Mouse (Mus musculus) layer of hippocampus, adult 18-20 months (tissue): ENCODE measurements at regions not wholly inside any gene's neighbourhood (a gene's known extent, or its start where the extent isn't known, plus 50 kb on each side); places are given as distances from the start of the nearest gene placed in this dataset.

Experiments
- DNase-seq, 2 experiments: peaks; one replicate each; pipeline ENCODE4 v3.0.0; 2022; ENCODE audit warnings: low spot score in 2 of 2

DNA sequence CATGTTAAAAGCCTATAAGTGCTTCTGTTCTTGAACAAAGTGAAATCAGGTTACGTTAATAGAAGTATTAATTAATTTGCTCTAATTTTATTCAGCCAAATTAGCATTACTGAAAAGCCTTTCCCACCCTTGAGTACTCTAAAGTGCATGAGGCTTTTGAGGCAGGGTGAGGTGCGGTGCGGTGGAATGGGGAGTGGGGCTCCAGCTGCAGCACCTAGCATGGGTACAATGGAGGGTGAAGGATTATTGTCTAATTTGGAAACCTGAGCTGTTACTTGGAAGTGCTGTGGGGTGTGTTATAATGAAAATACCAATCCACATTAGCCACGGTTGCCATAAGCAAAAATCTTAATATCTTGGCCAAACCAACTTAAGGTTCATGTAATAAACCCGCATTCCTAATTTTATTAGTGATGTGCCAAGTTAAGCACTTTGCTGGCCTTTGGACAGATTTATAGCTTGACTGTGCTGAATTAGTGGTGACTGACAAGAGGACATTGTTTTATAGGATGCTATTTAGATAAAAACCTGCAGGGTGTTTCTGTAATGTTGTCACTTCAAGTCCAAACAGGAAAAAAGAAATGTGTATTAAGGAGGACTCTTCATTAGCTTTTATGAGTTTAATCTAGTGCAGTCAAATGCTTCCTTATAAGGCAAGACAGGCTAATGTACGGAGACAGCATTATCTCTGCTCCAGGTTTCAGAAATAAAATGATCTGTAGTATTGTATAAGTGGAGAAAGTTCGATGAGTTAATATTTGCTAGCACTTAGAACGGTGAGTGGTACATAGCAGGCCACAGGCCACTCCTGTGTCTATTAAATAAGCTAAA lies 382.2 kb downstream of the Lmo4 start:
- DNase-seq = no peak

DNA sequence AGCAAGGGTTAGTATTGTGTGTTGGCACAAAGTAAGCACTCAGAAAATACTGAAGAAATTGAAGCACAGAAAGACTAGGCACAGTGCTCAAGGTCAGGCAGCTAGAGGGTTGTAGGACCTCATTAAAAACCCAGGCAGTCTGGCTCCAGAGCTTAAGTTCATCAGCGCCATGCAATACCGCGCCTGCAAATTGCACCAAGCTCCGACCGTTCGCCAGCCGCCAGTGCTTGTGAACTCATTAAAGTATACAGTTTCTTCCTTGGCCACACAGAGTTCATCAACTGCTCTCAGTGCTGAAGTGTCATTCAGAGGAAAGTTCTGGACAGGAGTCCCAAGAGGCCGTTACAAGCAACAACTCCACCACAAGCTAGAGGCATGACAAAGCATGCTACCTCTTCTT lies 397.5 kb downstream of the Lmo4 start:
- no peak for DNase-seq

DNA sequence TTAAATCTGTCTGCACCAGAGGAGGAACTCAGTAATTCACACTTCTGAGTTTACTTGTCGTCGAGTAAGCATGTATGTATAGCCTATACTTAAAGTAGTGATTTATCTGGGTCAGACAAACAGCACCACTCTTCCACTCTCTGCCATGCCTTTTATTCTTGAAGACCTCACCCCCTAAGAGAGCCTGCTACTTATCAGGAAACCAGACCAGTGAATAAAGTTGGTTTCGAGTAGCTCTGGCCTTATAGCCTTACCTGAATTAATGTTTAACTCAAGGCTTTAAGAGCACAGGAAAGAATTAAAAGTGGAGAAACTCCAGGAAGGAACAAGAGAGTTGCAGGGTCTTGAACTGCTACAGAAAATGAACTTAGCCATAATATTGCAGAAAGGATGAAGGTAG lies 398.1 kb downstream of the Lmo4 start:
- no peak for DNase-seq

DNA sequence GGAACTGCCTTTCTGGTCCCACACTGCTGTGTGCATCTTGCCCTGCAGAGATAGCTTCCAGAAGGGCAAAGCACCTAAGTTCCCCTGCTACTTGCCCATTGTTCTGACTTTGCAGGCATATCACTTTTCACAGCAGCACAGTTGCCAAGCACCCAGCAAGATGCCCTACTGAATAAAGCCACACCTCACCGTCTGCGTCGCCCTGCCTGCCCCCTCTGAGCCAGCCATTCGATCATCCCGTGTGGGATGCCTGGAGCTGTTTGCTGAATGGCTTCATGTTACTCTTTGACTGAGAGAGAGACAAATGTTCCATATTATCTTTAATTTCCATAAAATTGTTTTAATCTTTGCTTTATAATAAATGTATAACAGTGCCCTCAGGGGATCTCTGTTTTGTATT lies 407.2 kb downstream of the Lmo4 start:
- peak in 1 of 2 experiments; percentile 2 for DNase-seq

DNA sequence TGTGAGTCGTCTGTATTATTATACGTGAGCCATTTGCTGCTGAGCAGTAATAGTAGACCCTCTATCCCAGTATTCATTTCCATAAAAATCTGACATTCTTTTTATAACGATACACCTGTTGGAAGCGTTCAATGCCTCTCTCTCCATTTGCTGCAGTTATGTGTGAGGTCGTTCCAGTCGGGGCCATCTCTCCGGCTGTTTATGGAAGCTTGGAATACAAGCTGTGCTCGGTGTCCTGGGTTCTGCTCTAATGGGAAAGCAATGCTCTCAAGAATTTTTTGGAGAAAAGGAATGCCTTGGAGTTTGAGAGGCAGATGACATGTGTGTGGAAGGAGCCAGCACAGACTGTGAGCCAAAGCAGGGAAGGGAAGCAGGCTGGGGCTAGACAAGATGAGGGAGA lies 414.1 kb downstream of the Lmo4 start:
- DNase-seq = no peak

DNA sequence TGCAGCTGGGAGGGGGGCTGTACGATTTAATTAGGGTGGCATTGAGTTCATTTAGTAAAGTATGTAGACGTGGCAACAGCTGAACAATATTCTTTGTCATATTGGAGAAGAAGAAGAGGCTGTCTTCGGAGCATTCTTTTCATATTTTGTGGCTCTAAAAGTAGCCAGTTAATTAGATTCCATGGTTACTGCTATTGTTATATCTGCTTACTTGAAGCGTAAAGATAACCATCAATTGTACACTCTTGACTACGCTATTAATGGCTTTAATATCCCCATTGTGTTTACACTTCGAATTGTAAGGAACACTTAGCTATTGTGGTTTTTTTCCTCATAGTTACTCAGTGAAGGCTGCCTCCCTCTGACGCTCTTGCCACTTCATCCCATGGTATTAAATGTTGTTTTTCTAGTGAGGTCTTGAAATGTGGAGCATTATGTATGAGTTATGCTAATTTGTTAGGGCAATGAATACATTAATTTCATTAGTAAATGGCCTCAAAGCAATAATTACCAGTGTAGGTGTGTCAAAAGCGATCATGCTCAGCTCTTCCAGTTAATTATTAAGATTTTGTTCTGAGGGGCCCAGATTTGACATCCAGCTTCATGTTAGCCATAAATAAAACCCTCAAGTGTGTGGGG lies 415.0 kb downstream of the Lmo4 start:
- no peak for DNase-seq

DNA sequence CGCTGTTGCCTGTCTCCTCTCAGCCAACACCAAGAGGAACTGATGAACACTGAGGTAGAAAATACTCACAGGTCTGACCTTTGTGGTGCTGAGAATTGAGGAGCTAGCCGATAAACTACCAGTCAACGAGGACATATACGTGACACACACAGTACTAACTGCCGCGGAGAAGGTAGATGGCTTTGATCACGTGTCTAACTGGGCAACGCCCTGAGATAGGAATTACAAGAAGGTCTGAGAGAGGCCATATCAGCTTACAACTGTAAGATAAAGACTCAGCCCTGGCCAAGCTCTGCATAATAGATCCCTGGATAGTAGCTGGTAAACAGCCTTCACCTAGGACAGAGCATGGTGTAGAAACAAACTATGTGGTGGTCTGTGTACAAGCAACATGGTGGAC lies 418.1 kb downstream of the Lmo4 start:
- DNase-seq = no peak

DNA sequence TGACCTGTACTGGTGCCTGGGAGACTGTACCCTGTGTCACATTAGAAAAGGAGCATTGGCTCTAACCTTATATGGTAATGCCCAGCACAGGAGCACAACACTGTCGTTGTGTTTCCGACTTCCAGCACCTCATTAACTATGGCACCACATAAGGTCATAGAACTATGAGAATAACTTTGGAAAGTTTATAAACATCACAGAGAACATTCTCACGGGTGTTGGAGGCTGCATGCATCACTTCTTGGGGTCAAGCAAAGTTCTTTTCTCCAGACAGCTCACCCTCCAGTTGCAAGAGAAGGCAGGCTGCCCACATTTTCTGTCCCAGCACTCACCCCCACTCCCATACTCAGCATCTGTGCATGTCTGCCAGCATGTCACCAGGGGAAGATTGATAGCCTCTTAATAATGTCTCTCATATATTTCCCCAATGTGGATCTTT lies 420.6 kb downstream of the Lmo4 start:
- DNase-seq = no peak

DNA sequence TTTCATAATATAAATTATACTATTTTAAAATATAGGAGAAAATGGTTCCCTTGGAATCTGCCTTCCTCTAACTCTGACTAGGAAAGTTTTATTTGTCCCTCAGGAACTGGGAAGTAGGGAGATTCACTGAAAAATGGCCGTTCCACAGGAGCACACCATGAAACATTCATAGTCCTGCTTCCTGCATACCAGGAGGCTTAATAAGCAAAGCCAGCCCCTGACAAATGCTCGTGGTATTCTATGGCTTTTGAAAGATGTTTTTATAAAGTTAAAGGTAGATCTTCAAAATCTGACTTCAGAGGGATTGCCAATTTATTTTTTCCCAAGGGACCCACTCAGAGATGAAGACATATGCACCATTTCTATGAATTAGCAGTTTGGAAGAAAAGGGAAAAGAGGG lies 426.9 kb downstream of the Lmo4 start:
- DNase-seq = no peak

DNA sequence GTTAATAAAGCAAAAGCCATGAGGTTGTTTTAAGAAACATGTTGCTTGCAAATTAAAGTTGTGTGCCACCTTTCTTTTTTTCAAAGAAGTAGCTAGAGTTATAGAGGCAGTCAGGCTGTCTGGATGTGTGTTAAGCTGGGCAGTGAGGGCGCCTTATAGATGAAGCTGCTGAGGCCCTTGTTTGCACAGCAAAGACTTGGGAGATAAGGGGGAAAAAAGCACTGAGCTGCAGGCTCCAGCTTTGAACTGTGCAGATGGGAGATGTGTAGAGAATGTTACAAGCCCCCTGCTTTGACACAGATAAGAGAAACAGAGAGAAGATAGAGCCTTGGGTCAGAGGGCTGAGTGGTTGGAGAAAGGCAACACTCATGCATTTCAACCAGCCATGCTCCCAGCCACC lies 445.7 kb downstream of the Lmo4 start:
- no peak for DNase-seq

DNA sequence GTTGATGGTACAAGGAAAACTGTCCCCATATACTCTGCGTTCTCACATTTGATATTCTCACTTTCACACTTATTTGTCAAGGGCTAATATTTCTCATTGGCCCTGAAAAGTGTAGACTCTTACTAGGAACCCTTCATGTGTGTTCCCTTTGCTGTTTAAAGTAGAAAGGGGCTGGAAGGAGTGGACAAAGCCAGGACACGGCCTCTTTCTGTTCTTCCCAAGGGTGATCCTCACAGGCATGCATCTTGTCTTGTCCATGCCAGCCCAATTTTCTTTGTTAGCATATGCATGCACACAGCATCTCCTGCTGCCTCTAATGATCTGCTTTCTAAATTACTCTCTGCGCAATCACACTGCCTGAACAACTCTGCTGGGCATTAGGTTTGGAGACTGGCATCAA lies 451.8 kb downstream of the Lmo4 start:
- DNase-seq = no peak

DNA sequence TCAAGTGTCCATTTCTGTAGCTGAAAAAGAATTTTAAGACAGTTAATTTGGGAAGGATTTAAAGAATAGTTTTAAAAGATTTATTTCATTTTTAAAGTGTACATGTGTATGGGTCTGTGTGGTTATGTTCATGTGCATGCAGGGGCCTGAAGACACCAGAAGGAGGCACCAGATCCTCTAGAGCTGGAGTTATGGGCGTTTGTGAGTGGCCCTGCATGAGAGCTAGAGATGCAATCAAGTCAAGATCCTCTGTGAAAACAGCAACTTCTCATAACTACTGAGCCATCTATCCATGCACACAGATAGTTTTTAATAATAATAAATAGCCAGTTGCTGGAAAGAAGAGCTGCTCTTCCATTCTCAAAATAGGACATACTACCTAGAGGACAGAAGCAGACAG lies 452.4 kb downstream of the Lmo4 start:
- DNase-seq = no peak

DNA sequence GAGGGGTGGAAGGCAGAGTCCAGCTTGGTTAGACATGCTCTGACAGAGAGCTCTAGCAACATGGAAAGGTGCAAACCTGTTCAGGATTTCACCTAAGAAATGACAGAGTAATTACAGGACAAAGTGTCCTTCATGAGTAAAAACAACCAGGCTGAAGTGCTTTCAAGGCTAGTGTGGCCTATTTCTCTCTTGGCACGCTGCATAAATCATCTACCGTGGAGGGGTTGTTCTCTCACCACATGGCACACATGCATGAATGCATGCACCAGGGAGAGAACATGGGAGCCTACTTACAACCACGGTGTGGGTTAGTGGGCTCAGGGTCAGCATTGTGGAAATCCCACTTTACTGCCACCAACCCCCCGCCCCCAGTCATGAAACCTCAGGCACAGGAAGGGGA lies 454.9 kb downstream of the Lmo4 start:
- no peak for DNase-seq

DNA sequence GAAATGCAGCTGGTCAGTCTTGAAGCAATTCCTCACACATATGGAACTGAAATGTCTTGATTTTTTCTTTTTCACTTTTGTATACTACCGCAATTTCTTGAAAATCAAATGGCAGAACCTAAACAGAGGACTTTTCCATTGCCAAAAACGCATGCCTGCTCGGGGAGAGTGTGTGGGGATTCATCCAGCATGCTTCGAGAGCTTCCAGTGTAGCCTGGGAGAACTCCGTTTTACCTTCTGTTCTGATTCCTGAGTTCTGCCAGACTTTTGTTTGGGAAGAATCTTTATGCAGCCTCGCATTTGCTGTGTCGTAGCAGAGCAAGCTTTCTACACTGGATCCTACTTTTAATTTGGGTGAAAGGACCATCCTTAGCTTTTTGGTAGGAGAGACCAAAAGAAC lies 461.4 kb downstream of the Lmo4 start:
- peak in 1 of 2 experiments; percentile 51 for DNase-seq

DNA sequence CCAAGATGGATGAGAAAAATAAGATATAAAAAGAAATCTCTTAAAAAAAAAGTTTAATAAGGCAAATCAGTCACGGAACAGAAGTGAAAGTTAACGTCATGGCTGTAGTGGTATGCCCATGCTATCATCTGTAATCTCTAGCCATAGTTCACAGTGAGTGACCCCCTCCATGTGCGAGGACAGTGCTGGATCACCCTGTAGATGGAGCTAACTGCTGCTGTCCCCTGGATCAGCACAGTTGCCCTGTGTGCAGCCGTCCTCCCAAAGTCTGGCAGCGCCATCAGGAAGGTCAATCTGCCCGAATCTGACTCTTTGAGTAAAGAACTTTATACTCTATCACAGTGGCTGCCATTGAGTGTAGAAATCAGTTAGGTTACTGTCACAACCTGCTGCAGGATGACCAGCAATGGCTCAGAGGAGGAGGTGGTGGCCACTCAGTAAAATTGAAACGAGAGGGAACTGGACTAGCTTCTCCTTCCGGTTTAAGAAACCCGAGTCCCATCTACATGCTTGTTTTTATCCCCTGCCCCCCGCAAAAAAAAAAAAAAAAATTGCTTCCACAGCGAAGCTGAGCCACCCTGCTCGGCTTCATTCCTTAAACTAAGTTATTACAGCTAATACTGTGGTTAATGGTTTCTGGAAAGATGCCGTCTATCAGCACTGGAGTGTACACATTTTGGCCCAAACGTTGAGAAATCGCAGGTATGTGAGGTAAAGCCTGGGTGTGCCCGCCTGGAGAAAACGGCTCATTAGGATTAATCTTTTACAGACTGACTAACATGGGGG lies 462.0 kb downstream of the Lmo4 start:
- DNase-seq = no peak

DNA sequence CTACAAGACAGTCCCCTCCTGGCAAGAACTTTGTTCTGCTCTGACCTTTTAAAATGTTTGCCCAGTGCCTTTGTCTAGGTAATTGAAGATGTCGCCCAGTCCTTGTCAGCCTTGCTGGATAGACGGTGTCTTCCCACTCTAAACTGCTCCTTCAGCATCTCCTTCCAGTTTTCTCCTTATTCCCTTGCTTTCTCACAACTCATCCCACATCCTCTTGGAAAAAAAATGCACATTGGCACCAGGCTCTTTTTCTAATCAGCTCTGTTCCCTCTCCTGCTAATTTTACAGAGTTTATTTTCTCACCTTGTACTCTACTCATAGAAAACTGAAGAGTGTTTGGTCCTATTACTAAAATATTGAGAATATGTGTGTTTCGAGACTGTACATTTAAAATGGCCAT lies 466.3 kb downstream of the Lmo4 start:
- DNase-seq = no peak

DNA sequence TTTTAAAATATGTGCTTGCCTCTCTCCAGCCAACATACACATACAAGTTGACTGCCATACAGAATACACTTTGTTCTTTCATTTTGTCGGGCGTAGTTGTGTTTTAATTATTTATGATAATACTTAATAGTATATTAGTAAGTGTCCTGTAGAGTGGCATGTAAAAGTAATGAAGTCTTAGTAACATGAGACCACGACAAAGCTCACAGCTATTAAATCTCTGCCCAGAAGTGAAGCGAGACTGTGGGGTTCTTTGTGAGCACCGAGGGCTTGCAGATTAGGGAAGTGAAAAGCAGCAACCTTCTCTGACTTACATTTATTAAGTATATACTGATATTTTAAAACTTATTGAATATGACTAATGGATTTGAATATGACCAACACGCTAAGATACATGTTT lies 467.2 kb downstream of the Lmo4 start:
- DNase-seq = no peak

DNA sequence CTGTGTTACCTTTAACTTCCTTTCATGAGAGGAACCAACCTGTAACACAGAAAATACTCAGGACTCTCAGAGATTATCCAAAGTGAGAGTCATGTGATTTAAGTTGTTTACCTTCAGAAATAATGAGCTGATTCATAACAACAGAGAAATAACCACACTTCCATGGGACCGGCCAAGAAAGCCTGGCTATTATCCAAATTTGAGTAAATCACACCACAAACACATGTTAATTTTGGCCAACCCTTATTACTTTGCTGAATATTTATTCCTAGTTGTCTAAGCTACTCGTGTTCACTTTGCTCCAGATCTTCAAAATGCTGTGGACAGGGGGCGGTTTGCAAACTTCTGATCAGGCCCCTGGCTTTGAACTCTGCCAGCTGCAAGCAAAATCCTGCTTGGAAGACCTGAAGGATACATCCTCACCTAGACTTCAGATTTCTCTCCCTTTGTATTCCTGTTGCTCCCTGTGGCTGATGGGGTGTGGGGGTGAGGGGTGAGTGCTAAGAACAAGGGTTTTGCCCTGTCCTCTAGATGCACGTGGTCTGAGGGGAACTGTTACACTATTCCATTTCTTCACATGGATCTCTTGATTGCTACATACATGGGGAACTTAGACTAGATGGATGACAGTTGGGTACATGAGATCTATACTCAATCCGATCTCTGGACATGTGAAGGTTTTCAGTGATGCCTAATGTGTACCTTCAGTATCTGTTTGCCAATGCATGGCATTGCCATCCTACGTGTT lies 468.2 kb downstream of the Lmo4 start:
- peak in 1 of 2 experiments; percentile 22 for DNase-seq

DNA sequence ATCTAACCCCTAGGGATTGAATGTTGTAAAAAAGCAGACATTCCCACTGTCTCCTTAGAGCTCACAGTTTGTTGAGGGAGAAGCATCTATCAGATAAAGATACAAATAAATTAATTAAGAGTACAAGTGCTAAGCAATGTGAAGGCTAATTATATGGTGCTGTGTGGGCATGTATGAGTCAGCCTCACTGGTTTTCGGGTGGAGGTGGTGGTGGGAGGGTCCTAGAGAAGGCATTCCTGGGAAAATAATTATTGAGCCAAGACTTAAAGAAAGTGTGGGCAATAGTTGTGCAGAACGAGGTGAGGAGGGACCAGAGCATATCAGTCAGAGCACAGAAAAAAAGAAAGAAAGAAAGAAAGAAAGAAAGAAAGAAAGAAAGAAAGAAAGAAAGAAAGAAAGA lies 470.2 kb downstream of the Lmo4 start:
- DNase-seq = no peak

DNA sequence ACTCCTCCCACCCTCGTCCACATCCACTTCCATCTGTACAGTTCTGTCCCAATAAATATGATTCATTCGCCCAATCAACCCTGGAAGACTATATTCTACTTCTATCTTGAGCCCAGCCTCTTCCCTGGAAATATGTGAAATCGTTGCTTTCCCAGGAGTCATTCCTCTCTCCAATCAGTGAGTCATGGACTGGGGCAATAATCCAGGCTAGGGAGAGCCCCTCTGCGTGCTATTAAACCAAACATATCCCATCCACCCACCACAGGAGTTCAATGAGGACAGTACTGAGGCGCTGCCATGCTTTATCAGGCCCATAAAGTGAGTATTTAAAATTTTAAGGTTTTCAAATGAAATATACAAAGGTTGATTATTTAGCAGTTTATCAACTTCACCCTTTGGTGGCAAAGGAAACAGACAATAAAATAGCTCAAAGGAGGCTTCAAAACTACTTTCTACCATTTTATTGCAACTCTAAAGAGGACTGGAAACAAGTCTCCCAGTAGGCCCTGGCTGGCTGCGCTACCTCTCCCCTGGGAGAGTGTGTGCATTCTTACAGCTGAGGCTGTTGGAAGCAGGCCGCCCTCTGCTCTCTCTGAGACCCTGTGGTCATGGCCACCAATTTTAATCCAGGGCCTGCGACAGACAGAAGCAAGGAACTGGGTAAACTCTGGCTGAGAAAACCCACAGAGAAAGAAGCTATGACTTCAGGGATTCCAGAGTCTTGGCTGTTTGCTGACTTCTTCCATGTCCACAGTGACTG lies 471.9 kb downstream of the Lmo4 start:
- no peak for DNase-seq
